Mouse (Mus musculus) frontal cortex, postnatal 25 days (tissue): ENCODE measurements around the gene Arhgef5.
A peak's percentile ranks its signal among the peaks of the same experiment; 100 is the strongest.
"Not testable (repeated sequence)": the region's sequence is repeated elsewhere in the genome, so short reads cannot be mapped to it uniquely, and the experiment has no call there.

Source experiments
- DNase-seq, 2 experiments: peaks; one replicate each; pipeline ENCODE4 v3.0.0; 2022; ENCODE audit warnings: low spot score in 2 of 2

The Arhgef5 gene

GRCm38 (mm10) chr6:43265363-43266041 is at the start of gene Arhgef5:
Gene Arhgef5, plus strand, starts transcription at chr6:43265582.
- DNase-seq: no peak

- not testable (repeated sequence) for DNase-seq
Observed at GRCm38 (mm10) chr6:43231255-43231654, 34.1 kb upstream of the Arhgef5 start, which contains the start of gene Olfr47. Gene Olfr47, plus strand, starts transcription at chr6:43231529.

- no peak for DNase-seq
Observed at GRCm38 (mm10) chr6:43242061-43242460, 23.3 kb upstream of the Arhgef5 start.

GRCm38 (mm10) chr6:43247396-43247795 is 18.0 kb upstream of the Arhgef5 start:
- no peak for DNase-seq

GRCm38 (mm10) chr6:43252994-43253393 is 12.4 kb upstream of the Arhgef5 start:
- DNase-seq: no peak

- DNase-seq: no peak
Observed at GRCm38 (mm10) chr6:43254193-43254926, 11.0 kb upstream of the Arhgef5 start.

- DNase-seq: no peak
Observed at GRCm38 (mm10) chr6:43260756-43261155, 4.6 kb upstream of the Arhgef5 start.

- DNase-seq: no peak
Observed at GRCm38 (mm10) chr6:43266356-43266755, 974 bp downstream of the Arhgef5 start.

GRCm38 (mm10) chr6:43272597-43272996 is 7.2 kb downstream of the Arhgef5 start:
- DNase-seq: no peak

GRCm38 (mm10) chr6:43274123-43274522 is 8.7 kb downstream of the Arhgef5 start:
- DNase-seq: no peak

- no peak for DNase-seq
Observed at GRCm38 (mm10) chr6:43278247-43278646, 12.9 kb downstream of the Arhgef5 start.

GRCm38 (mm10) chr6:43280481-43280880 is 15.1 kb downstream of the Arhgef5 start:
- DNase-seq: no peak

GRCm38 (mm10) chr6:43292041-43292440 is 26.7 kb downstream of the Arhgef5 start:
- no peak for DNase-seq

- no peak for DNase-seq
Observed at GRCm38 (mm10) chr6:43292471-43293076, 27.2 kb downstream of the Arhgef5 start.

- no peak for DNase-seq
Observed at GRCm38 (mm10) chr6:43293175-43293574, 27.8 kb downstream of the Arhgef5 start.

GRCm38 (mm10) chr6:43295908-43296307 is 30.5 kb downstream of the Arhgef5 start:
- no peak for DNase-seq

- peak in 1 of 2 experiments; percentile 15 for DNase-seq
Observed at GRCm38 (mm10) chr6:43296798-43297507, 31.6 kb downstream of the Arhgef5 start.

GRCm38 (mm10) chr6:43297508-43297850 is 32.1 kb downstream of the Arhgef5 start:
- no peak for DNase-seq

- DNase-seq: no peak
Observed at GRCm38 (mm10) chr6:43309454-43309853, 44.1 kb downstream of the Arhgef5 start, which contains the start of gene Nobox. Gene Nobox, minus strand, starts transcription at chr6:43309554.

- no peak for DNase-seq
Observed at GRCm38 (mm10) chr6:43310071-43310470, 44.7 kb downstream of the Arhgef5 start.

GRCm38 (mm10) chr6:43312546-43312945 is 47.2 kb downstream of the Arhgef5 start:
- no peak for DNase-seq
